8 mouse cellular contexts compared by ENCODE assay signal in the genomic region with DNA sequence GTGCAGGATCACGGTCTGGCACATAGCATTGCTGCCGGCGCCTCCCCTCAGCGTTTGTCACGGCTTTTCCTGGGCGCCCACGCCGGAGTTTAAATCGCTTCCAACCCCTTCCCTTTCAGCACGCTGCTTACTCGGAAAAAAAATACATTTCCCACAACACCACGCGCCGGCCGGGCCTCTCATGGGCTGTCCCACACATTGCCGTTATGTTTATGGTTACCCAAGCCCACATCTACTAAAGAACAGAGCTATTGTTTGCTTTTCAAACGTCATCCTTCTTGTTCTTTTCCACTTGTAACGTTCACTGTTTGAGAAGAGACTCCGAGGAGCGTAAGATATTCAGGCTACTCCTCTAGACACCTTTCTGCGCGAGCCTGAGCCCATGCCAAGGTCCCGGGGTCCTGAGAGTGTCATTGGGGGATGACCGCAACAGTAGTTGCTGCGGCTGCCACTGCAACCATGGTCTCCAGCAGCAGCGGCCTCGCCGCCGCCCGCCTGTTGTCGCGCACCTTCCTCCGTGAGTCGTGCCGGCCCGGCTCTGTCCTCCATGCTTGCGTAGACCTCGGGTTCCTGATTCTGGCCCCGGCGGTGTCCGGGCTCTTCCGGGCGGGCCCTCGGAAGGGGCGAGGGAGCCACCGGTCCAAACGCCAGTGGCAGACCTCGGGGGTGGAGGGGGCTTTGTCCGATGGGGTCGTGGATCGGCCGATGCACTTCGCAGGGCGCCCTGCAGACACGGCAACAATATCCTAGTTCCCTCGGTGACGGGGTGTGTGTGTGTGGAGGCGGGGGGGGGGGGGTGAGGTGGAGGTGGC. TPM values are rescaled to one million over a fixed set of nuclear protein-coding genes. Genes with fewer than 3 reads are reported as not detected.
DNase-seq lines count a peak whose midpoint lies in the region; ATAC-seq and TF ChIP-seq lines count a peak whose summit lies in the region.

Gene Suclg1 (plus strand): TSS at position 146 of the 812 bp plus-strand sequence.

- TF ChIP-seq CTCF in cortical plate, adult 2 months (IDR thresholded peaks at IDR 0.05; ENCODE audit: extremely low read depth, insufficient read depth, low read length), result no peak

- DNase-seq in gastrocnemius, postnatal 10 days, result peak; percentile 90
- peak; percentile 95 for DNase-seq in induced T-regulatory cell, adult 2 months (ENCODE audit: low read depth)
- peak; percentile 83 to 94 for DNase-seq in left cerebral cortex, adult 9 months (ENCODE audit: low spot score in 2 of 2)
- peak; percentile 85 for DNase-seq in right cerebral cortex, postnatal 14 days
- DNase-seq in urinary bladder, postnatal 36 days (ENCODE audit: low spot score in 2 of 2), result peak; percentile 82 to 86

- H3K4me3 ChIP-seq in cortical plate, adult 2 months (ENCODE audit: insufficient read depth, low read length), result peak within 1 kb of the TSS; percentile 76

- ATAC-seq in activated CD4-positive, CD25-positive, alpha-beta regulatory T cell, adult 4 months, result peak; percentile 89
- peak; percentile 90 for ATAC-seq in megakaryocyte progenitor cell, adult 5-6 weeks (replicated peaks; ENCODE audit: poor library complexity)

- peak within 1 kb of the TSS; percentile 85 for H3K27ac ChIP-seq in cortical plate, adult 2 months (ENCODE audit: insufficient read depth, low read length)

- peak; percentile 82 for TF ChIP-seq POLR2A in cortical plate, adult 2 months (IDR thresholded peaks at IDR 0.05; ENCODE audit: extremely low read depth, insufficient read depth, low read length)

- peaks cover 5% of the 10 kb centered on the region; the same call in 1 of the 2 replicates for H3K4me1 ChIP-seq in cortical plate, adult 2 months (ENCODE audit: control insufficient read depth, insufficient read depth, low read length)

RNA-seq across cellular contexts. Expression of gene Suclg1, which starts in this region (rescaled TPM):
- polyA plus RNA-seq in activated CD4-positive, CD25-positive, alpha-beta regulatory T cell, adult 4 months (2017; shearing (Covaris generic)), result 100 to 1,000 TPM; 126 to 143 TPM
- polyA plus RNA-seq in cortical plate, adult 2 months (2012; rRNA removed), result 130 and 133 TPM in 2 replicates
- 100 to 1,000 TPM; 389 to 428 TPM for total RNA-seq in gastrocnemius, postnatal 10 days (2021)
- total RNA-seq in megakaryocyte progenitor cell, adult 5-6 weeks (2015), result 167 and 175 TPM in 2 replicates
- total RNA-seq in megakaryocyte progenitor cell, adult 5-6 weeks (2017), result 121 and 123 TPM in 2 replicates

Comparison
In these comparisons a context has a peak if more than half of its experiments do, and no peak if none do; other contexts are left out.
1. Peak in every context shown above with its lines: DNase-seq, ATAC-seq, H3K4me3 ChIP-seq and H3K27ac ChIP-seq.